ENCODE assay signal across 24 mouse cellular contexts in the genomic region with DNA sequence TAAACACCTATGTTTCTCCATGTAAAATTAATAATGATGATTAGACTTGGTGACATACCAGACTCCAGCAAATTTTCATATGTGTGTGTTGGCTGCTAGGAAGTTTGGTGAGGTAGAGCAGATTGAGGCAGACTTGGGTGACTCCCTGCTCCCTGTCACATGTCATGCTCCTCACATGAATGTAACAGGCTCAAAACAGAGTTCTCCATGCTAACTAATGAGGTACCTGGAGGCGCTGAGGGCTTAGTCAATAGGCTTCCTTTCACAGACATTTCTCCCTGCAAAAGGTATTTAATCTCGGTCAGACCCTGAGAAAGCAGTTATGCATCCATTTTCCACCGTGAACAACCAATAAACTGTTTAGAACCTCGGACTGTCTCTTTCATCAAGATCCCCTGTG. TPM values are rescaled to one million over a fixed set of nuclear protein-coding genes. Genes with fewer than 3 reads are reported as not detected.
DNase-seq lines count a peak whose midpoint lies in the region; ATAC-seq and TF ChIP-seq lines count a peak whose summit lies in the region.
"Had no signal": no experiment of that assay in that cellular context is flagged by ENCODE, and none has a peak within 500 bp of the region (broad histone marks: within the 10 kb centered on the region; RNA-seq: fewer than 3 reads in every experiment).

No protein-coding gene starts in this region.

- H3K9me3 ChIP-seq in midbrain, embryonic 15.5 days: no peaks in the 10 kb centered on the region
- H3K9me3 ChIP-seq in liver, postnatal 0 days (ENCODE audit: low read length): no peaks in the 10 kb centered on the region
- H3K9me3 ChIP-seq: embryonic facial prominence, embryonic 13.5 days; heart, embryonic 12.5 days; hindbrain, embryonic 15.5 days; limb, embryonic 10.5 days had no signal

- no peaks in the 10 kb centered on the region for H3K27me3 ChIP-seq in testis, adult 2 months (ENCODE audit: control insufficient read depth, insufficient read depth, low read length)
- no peaks in the 10 kb centered on the region for H3K27me3 ChIP-seq in midbrain, embryonic 15.5 days (replicated peaks)
- no peaks in the 10 kb centered on the region for H3K27me3 ChIP-seq in cerebellum, adult 2 months (ENCODE audit: control insufficient read depth, insufficient read depth, low read length)
- no peaks in the 10 kb centered on the region for H3K27me3 ChIP-seq in liver, postnatal 0 days (ENCODE audit: insufficient read depth, low read length)
- H3K27me3 ChIP-seq: embryonic facial prominence, embryonic 13.5 days; heart, embryonic 12.5 days; hindbrain, embryonic 15.5 days had no signal

- DNase-seq in heart, adult 11 months: peak; percentile 55
- no peak for DNase-seq in heart, adult 9 months (ENCODE audit: low spot score in 2 of 2)
- no peak for DNase-seq in testis, postnatal 10 days (ENCODE audit: low spot score)
- DNase-seq in cerebellum, adult 2 months: no peak
- DNase-seq in liver, postnatal 0 days: no peak
- DNase-seq: adrenal gland, adult 8-10 months; cerebellum, adult 11-12 months; cerebellum, postnatal 14 days; gastrocnemius, postnatal 10 days; heart, postnatal 10 days; kidney, adult 9 months; kidney, postnatal 14 days; lung, postnatal 10 days; thymus, adult 18-20 months; thymus, postnatal 4 days had no signal

- 42% methylated on average over 4 of the region's 4 CpGs for WGBS in midbrain, embryonic 15.5 days
- WGBS in cerebellum, adult 2 months: 44% methylated on average over 4 of the region's 4 CpGs
- WGBS in liver, postnatal 0 days (ENCODE audit: insufficient replicate concordance): 89% methylated on average over 4 of the region's 4 CpGs

- no peak for ATAC-seq in midbrain, embryonic 15.5 days (replicated peaks)
- no peak for ATAC-seq in liver, postnatal 0 days
- ATAC-seq: activated CD4-positive, CD25-positive, alpha-beta regulatory T cell, adult 4 months; intestine, embryonic 16.5 days had no signal

- peaks cover 13% of the 10 kb centered on the region for H3K4me1 ChIP-seq in testis, adult 2 months (ENCODE audit: control insufficient read depth, insufficient read depth, low read length)
- H3K4me1 ChIP-seq in midbrain, embryonic 15.5 days: peaks cover 29% of the 10 kb centered on the region
- H3K4me1 ChIP-seq in cerebellum, adult 2 months (ENCODE audit: control insufficient read depth, insufficient read depth, low read length): no peaks in the 10 kb centered on the region
- peaks cover 11% of the 10 kb centered on the region for H3K4me1 ChIP-seq in liver, postnatal 0 days (ENCODE audit: insufficient read depth)

- no peak overlapping the region for H3K4me2 ChIP-seq in midbrain, embryonic 15.5 days
- H3K4me2 ChIP-seq in liver, postnatal 0 days (ENCODE audit: low read depth, low read length): no peak overlapping the region
- H3K4me2 ChIP-seq: embryonic facial prominence, embryonic 13.5 days; heart, embryonic 12.5 days; hindbrain, embryonic 15.5 days had no signal

- no peak overlapping the region for H3K27ac ChIP-seq in testis, adult 2 months (ENCODE audit: control insufficient read depth, insufficient read depth, low read depth, low read length)
- peak overlapping the region; percentile 100 for H3K27ac ChIP-seq in midbrain, embryonic 15.5 days
- H3K27ac ChIP-seq in cerebellum, adult 2 months (ENCODE audit: insufficient read depth, low read length): no peak overlapping the region
- H3K27ac ChIP-seq in liver, postnatal 0 days (ENCODE audit: low read depth): no peak overlapping the region
- H3K27ac ChIP-seq: embryonic facial prominence, embryonic 13.5 days; limb, embryonic 10.5 days had no signal

- no peaks in the 10 kb centered on the region for H3K36me3 ChIP-seq in testis, adult 2 months (ENCODE audit: control insufficient read depth, insufficient read depth, low read length)
- no peaks in the 10 kb centered on the region for H3K36me3 ChIP-seq in midbrain, embryonic 15.5 days (replicated peaks)
- H3K36me3 ChIP-seq in liver, postnatal 0 days (replicated peaks; ENCODE audit: insufficient read depth, low read length): no peaks in the 10 kb centered on the region
- H3K36me3 ChIP-seq: embryonic facial prominence, embryonic 13.5 days; heart, embryonic 12.5 days; hindbrain, embryonic 15.5 days; limb, embryonic 10.5 days had no signal

- no peak for TF ChIP-seq CTCF in testis, adult 2 months (IDR thresholded peaks at IDR 0.05; ENCODE audit: control insufficient read depth, insufficient read depth, insufficient replicate concordance, low read depth, low read length)
- no peak for TF ChIP-seq CTCF in cerebellum, adult 2 months (IDR thresholded peaks at IDR 0.05; ENCODE audit: borderline replicate concordance, insufficient read depth, low read depth, low read length)
- no peak for TF ChIP-seq CTCF in liver, postnatal 0 days (IDR thresholded peaks at IDR 0.05; ENCODE audit: low read depth)

- TF ChIP-seq POLR2A in testis, adult 2 months (IDR thresholded peaks at IDR 0.05; ENCODE audit: control insufficient read depth, low read depth, low read length): no peak
- TF ChIP-seq POLR2A in cerebellum, adult 2 months (IDR thresholded peaks at IDR 0.05; ENCODE audit: borderline replicate concordance, insufficient read depth, low read length): no peak

- H3K4me3 ChIP-seq in testis, adult 2 months (ENCODE audit: control insufficient read depth, low read depth, low read length): peak overlapping the region; percentile 26; the same call in 1 of the 2 replicates
- H3K4me3 ChIP-seq in midbrain, embryonic 15.5 days: no peak overlapping the region
- H3K4me3 ChIP-seq in cerebellum, adult 2 months (replicated peaks; ENCODE audit: insufficient read depth, low read depth, low read length): no peak overlapping the region
- no peak overlapping the region for H3K4me3 ChIP-seq in liver, postnatal 0 days (ENCODE audit: low read depth, low read length)
- H3K4me3 ChIP-seq: embryonic facial prominence, embryonic 13.5 days; erythroblast, embryonic 14.5 days; heart, embryonic 12.5 days; hindbrain, embryonic 15.5 days; limb, embryonic 10.5 days had no signal

- H3K9ac ChIP-seq in midbrain, embryonic 15.5 days: no peak overlapping the region
- no peak overlapping the region for H3K9ac ChIP-seq in liver, postnatal 0 days (replicated peaks)
- H3K9ac ChIP-seq: embryonic facial prominence, embryonic 13.5 days; heart, embryonic 12.5 days; hindbrain, embryonic 15.5 days had no signal

- no peak for TF ChIP-seq EP300 in liver, postnatal 0 days (IDR thresholded peaks at IDR 0.05; ENCODE audit: low read depth)

RNA-seq across cellular contexts. Expression of gene Pbld2, which starts 4.3 kb away (rescaled TPM):
- 4.0 and 6.0 TPM in 2 replicates for polyA plus RNA-seq in testis, adult 2 months (2012; rRNA removed)
- polyA plus RNA-seq in midbrain, embryonic 15.5 days (2015; fragmentation: Nextera tagmentation; extraction: Ambion mirVana): 1.1 and 1.3 TPM in 2 replicates
- polyA plus RNA-seq in cerebellum, adult 2 months (2012; rRNA removed): 2.0 and 2.5 TPM in 2 replicates
- 15.0 and 17.3 TPM in 2 replicates for polyA plus RNA-seq in liver, postnatal 0 days (2015; fragmentation: Nextera tagmentation; extraction: Ambion mirVana)
- polyA plus RNA-seq: erythroblast, embryonic 14.5 days had no signal

RNA-seq across cellular contexts. Expression of gene Hnrnph3, which starts 4.4 kb away (rescaled TPM):
- 56.4 and 83.8 TPM in 2 replicates for polyA plus RNA-seq in testis, adult 2 months (2012; rRNA removed)
- 167 and 175 TPM in 2 replicates for polyA plus RNA-seq in midbrain, embryonic 15.5 days (2015; fragmentation: Nextera tagmentation; extraction: Ambion mirVana)
- 97.0 and 97.6 TPM in 2 replicates for polyA plus RNA-seq in cerebellum, adult 2 months (2012; rRNA removed)
- polyA plus RNA-seq in liver, postnatal 0 days (2015; fragmentation: Nextera tagmentation; extraction: Ambion mirVana): 12.1 and 12.4 TPM in 2 replicates

RNA-seq across cellular contexts. Expression of gene Pbld1, which starts 31.6 kb away (rescaled TPM):
- 0.53 and 0.57 TPM in 2 replicates for polyA plus RNA-seq in testis, adult 2 months (2012; rRNA removed)
- polyA plus RNA-seq in midbrain, embryonic 15.5 days (2015; fragmentation: Nextera tagmentation; extraction: Ambion mirVana): 0.98 and 1.3 TPM in 2 replicates
- polyA plus RNA-seq in cerebellum, adult 2 months (2012; rRNA removed): 0.32 and 0.47 TPM in 2 replicates
- polyA plus RNA-seq in liver, postnatal 0 days (2015; fragmentation: Nextera tagmentation; extraction: Ambion mirVana): 66.9 and 67.6 TPM in 2 replicates
- polyA plus RNA-seq: activated CD4-positive, CD25-positive, alpha-beta regulatory T cell, adult 4 months; erythroblast, embryonic 14.5 days had no signal

RNA-seq across cellular contexts. Expression of gene Rufy2, which starts 48.4 kb away (rescaled TPM):
- polyA plus RNA-seq in testis, adult 2 months (2012; rRNA removed): 0.77 and 1.2 TPM in 2 replicates
- 61.2 and 65.5 TPM in 2 replicates for polyA plus RNA-seq in midbrain, embryonic 15.5 days (2015; fragmentation: Nextera tagmentation; extraction: Ambion mirVana)
- polyA plus RNA-seq in cerebellum, adult 2 months (2012; rRNA removed): 68.4 and 70.4 TPM in 2 replicates
- 2.8 and 2.9 TPM in 2 replicates for polyA plus RNA-seq in liver, postnatal 0 days (2015; fragmentation: Nextera tagmentation; extraction: Ambion mirVana)
- polyA plus RNA-seq: erythroblast, embryonic 14.5 days had no signal

Comparison
In these comparisons a context has a peak if more than half of its experiments do, and no peak if none do; other contexts are left out.
1. RNA of gene Pbld1, which starts 31.6 kb away (polyA plus RNA-seq): 66.9 to 67.6 TPM in liver, postnatal 0 days; 0.98 to 1.3 TPM in midbrain, embryonic 15.5 days, 0.53 to 0.57 TPM in testis, adult 2 months and 0.32 to 0.47 TPM in cerebellum, adult 2 months; every median in the first group is over 10 times any median in the second.